Mouse (Mus musculus) stomach, postnatal 0 days (tissue): ENCODE measurements around the gene Lamp1. TPM values are rescaled to one million over a fixed set of nuclear protein-coding genes. Genes with fewer than 3 reads are reported as not detected.

Experiments used
- ATAC-seq: fragments of 200-750 bp; cut with Nextera tagmentation; 2 replicates; pipeline ENCODE4 v1.8.0; 2017; ENCODE audit not compliant: low FRiP score, low TSS enrichment
- DNase-seq: peaks from one replicate; pipeline ENCODE4 v3.0.0-alpha.2; 2016; ENCODE audit warnings: low spot score
- H3K27ac ChIP-seq: fragments of 300-500 bp; sonication (generic); replicated peaks from 2 replicates; pipeline ENCODE4 v1.5.1; 2014; ENCODE audit warnings: mild to moderate bottlenecking, control low read depth
- H3K27me3 ChIP-seq: fragments of 300-500 bp; sonication (generic); 2 replicates; pipeline ENCODE4 v1.6.1; 2014; ENCODE audit warnings: low read length; ENCODE audit not compliant: control insufficient read depth, insufficient read depth
- H3K36me3 ChIP-seq: fragments of 300-500 bp; sonication (generic); 2 replicates; pipeline ENCODE4 v1.6.1; 2014; ENCODE audit warnings: low read length, mixed read lengths; ENCODE audit not compliant: control insufficient read depth, insufficient read depth
- H3K4me1 ChIP-seq: fragments of 300-500 bp; sonication (generic); replicated peaks from 2 replicates; pipeline ENCODE4 v1.6.1; 2014; ENCODE audit warnings: antibody characterized with exemption; ENCODE audit not compliant: control insufficient read depth, insufficient read depth
- H3K4me2 ChIP-seq: fragments of 300-500 bp; sonication (generic); replicated peaks from 2 replicates; pipeline ENCODE4 v1.6.1; 2014; ENCODE audit warnings: low read depth, mild to moderate bottlenecking, control low read depth, moderate library complexity
- H3K4me3 ChIP-seq: fragments of 300-500 bp; sonication (generic); 2 replicates; pipeline ENCODE4 v1.5.1; 2014; ENCODE audit warnings: low read depth, low read length, control low read depth
- H3K9ac ChIP-seq: fragments of 300-500 bp; sonication (generic); 2 replicates; pipeline ENCODE4 v1.6.1; 2014; ENCODE audit warnings: mild to moderate bottlenecking, low read length, control low read depth, mixed read lengths
- H3K9me3 ChIP-seq: fragments of 300-500 bp; sonication (generic); 2 replicates; pipeline ENCODE4 v1.6.1; 2016; ENCODE audit warnings: low read length; ENCODE audit not compliant: control insufficient read depth
- CTCF ChIP-seq: IDR thresholded peaks from 2 replicates; pipeline ENCODE4 v1.5.1; 2016; ENCODE audit warnings: antibody characterized with exemption, low read depth, mild to moderate bottlenecking, moderate library complexity
- EP300 ChIP-seq: optimal IDR thresholded peaks from 2 replicates; pipeline ENCODE3; 2016; ENCODE audit warnings: antibody characterized with exemption
- WGBS: fragments of 180-500 bp; shearing (Covaris S2); extraction: QIAGEN DNeasy Blood & Tissue Kit; methylation state at CpG from one replicate; pipeline ENCODE4 v1.1.7; 2014; 5-methylcytosine and 5-hydroxymethylcytosine counted together
- polyA plus RNA-seq: library from polyadenylated mRNA; unstranded; fragments of >200 nt; fragmentation: Nextera tagmentation; extraction: Ambion mirVana; gene quantifications from 2 replicates; pipeline ENCODE4 v1.2.1, GENCODE M21; 2015

Gene Lamp1
- polyA plus RNA-seq, 1 experiment from 2014 or later, result 260 TPM

DNA sequence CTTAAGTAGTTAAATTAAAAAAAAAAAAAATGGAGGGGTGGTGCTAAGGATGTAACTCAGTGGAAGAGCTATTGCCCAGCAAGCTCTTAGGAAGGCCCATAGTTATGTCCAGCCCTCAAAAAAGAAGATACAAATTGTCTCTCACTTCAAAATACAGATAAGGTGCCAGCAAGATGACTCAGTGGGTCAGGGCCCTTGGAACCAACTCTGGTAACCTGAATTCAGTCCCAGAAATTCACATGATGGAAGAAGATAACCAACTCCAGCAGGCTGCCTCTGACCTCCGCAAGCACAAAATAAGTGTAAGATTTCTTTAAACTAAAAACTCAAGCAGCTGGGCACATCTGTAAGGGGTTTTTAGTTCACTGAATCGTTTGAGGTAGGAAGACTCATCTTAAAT is 10.5 kb upstream of the Lamp1 start:
- H3K9ac ChIP-seq, result no peak overlapping the region
- DNase-seq (no peak), ATAC-seq (no peak)
- H3K4me2 ChIP-seq, result no peak overlapping the region
- WGBS, result 74% methylated on average over 2 of the region's 2 CpGs
- TF ChIP-seq EP300 (no peak), CTCF (no peak)
- peaks cover 20% of the 10 kb centered on the region for H3K36me3 ChIP-seq
- H3K27me3 ChIP-seq, result no peaks in the 10 kb centered on the region
- no peak overlapping the region for H3K27ac ChIP-seq
- H3K9me3 ChIP-seq, result no peaks in the 10 kb centered on the region
- H3K4me3 ChIP-seq, result no peak overlapping the region
- no peaks in the 10 kb centered on the region for H3K4me1 ChIP-seq

DNA sequence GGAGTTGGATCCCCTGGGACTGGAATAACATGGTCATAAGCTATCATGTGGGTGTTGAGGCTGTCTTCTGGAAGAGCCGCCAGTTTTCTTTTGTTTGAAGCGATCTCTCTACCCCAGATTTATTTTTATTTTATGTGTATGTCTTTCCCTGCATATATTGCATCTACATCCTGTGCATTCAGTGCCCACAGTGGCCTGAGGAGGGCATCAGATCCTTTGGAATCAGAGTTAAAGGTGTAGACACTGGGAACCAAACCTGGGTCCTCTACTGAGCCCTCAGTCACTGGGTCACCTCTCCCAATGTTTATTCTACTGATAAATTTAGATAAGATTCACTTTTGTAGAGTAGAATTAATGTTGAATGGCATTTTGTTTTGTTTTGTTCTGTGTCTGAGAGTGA is 9.7 kb upstream of the Lamp1 start:
- Histone ChIP-seq H3K9me3 (no peaks in the 10 kb centered on the region), H3K4me3 (no peak overlapping the region), H3K27me3 (no peaks in the 10 kb centered on the region), H3K9ac (no peak overlapping the region), H3K4me2 (no peak overlapping the region), H3K27ac (no peak overlapping the region), H3K36me3 (peaks cover 18% of the 10 kb centered on the region), H3K4me1 (no peaks in the 10 kb centered on the region)
- 95% methylated on average over 2 of the region's 2 CpGs for WGBS
- DNase-seq (no peak), ATAC-seq (no peak)
- peak; percentile 38 for TF ChIP-seq CTCF
- TF ChIP-seq EP300, result no peak

DNA sequence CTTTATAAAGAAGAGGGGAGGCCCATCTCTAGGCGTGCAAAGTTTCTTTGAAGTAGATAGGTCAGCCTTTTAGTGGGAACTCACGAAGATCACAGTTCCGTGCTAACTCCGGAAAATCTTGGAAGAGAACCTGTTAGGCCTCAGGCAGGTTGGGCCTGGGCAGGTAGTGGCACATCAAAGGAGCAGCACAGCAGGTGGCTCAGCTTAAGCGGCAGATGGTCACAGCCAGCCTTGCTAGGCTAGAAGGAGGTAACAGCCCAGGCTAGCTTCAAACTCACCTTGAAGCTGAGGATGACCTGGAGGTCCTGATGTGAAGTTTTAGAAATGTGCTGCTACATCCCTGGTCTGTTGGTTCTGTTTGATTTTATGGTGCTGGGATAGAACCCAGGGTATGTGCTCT is 9.1 kb upstream of the Lamp1 start:
- Histone ChIP-seq H3K9ac (no peak overlapping the region), H3K4me1 (no peaks in the 10 kb centered on the region), H3K36me3 (peaks cover 14% of the 10 kb centered on the region), H3K27ac (no peak overlapping the region), H3K4me3 (no peak overlapping the region), H3K27me3 (no peaks in the 10 kb centered on the region), H3K4me2 (no peak overlapping the region), H3K9me3 (no peaks in the 10 kb centered on the region)
- DNase-seq (no peak), ATAC-seq (no peak)
- 48% methylated on average over 5 of the region's 5 CpGs for WGBS
- TF ChIP-seq EP300 (no peak), CTCF (no peak)

DNA sequence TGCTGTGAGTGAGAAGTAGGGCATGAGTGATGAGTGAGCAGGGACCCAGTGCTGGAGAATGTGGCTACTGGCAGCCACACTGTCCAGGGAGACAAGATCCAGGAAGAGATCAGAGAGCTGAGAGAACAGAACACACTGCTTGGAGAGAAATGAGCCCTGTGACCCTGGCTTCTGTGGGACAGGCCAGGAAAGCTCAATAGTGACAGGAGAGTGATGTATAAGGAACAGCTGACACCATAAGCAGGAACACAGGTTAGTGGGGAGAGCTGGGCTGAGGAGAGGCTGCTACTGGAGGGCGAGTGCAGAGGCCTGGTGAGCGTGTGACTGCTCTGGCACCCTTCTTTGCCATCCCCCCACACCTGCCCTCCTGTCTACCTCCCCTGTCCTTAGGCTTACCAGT is 8.0 kb upstream of the Lamp1 start:
- no peak for ATAC-seq
- WGBS, result 96% methylated on average over 2 of the region's 2 CpGs

DNA sequence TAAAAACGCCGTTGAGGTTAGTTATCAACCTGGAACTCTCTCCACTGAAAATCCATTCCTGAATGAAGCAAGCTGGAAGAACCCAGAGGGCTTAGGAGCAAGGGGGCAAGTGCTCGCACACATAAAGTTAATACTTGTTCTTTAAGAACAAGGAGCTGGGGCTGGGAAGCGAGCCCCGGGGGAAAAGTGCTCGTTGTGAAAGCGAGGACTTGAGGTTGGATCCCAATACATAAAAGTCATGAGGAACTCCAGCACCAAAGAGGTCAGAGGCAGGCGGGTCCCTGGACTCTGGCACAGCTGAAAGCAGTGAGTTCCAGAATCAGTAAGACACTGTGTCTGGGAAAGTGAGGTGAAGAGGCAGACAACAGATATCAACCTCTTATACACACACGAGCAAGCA is 4.9 kb upstream of the Lamp1 start:
- no peaks in the 10 kb centered on the region for H3K4me1 ChIP-seq
- no peak overlapping the region for H3K4me3 ChIP-seq
- ATAC-seq (no peak), DNase-seq (no peak)
- no peak overlapping the region for H3K4me2 ChIP-seq
- no peaks in the 10 kb centered on the region for H3K27me3 ChIP-seq
- 82% methylated on average over 9 of the region's 9 CpGs for WGBS
- H3K9ac ChIP-seq, result no peak overlapping the region
- H3K36me3 ChIP-seq, result no peaks in the 10 kb centered on the region; the same call in 1 of the 2 replicates
- H3K27ac ChIP-seq, result no peak overlapping the region
- no peak for TF ChIP-seq CTCF
- no peak for TF ChIP-seq EP300
- no peaks in the 10 kb centered on the region for H3K9me3 ChIP-seq

More for the DNA sequence above, 8.0 kb upstream of the Lamp1 start:
- H3K27ac ChIP-seq, result no peak overlapping the region
- no peaks in the 10 kb centered on the region for H3K4me1 ChIP-seq
- no peaks in the 10 kb centered on the region for H3K27me3 ChIP-seq
- no peak overlapping the region for H3K9ac ChIP-seq
- no peak overlapping the region for H3K4me3 ChIP-seq
- H3K9me3 ChIP-seq, result no peaks in the 10 kb centered on the region
- no peak for DNase-seq
- peaks cover 7% of the 10 kb centered on the region for H3K36me3 ChIP-seq
- TF ChIP-seq EP300 (no peak), CTCF (no peak)
- H3K4me2 ChIP-seq, result no peak overlapping the region

DNA sequence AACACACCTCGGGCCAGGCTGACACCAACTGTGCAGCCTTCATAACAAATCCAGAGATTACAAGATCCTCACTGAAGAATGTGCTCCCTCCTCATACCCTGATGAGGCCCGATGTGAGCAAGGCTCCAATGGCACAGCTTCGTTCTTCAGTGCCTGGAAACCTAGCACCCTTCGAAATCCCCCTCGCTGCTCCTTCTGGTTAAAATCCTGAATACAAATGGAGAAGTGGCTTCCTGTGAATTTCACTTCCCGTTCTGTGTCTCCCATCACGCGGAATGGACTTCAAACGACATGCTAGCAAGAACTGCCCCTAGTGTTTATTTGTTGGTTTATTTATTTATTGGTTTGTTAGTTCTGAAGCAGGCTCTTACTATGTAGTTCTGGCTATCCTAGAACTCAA is 3.6 kb upstream of the Lamp1 start:
- ATAC-seq, result no peak
- H3K4me1 ChIP-seq, result peaks cover 3% of the 10 kb centered on the region
- WGBS, result 67% methylated on average over 9 of the region's 9 CpGs

More for the DNA sequence above, 3.6 kb upstream of the Lamp1 start:
- Histone ChIP-seq H3K9me3 (no peaks in the 10 kb centered on the region), H3K36me3 (no peaks in the 10 kb centered on the region), H3K27me3 (no peaks in the 10 kb centered on the region), H3K4me2 (no peak overlapping the region), H3K9ac (no peak overlapping the region), H3K27ac (no peak overlapping the region), H3K4me3 (no peak overlapping the region)
- no peak for DNase-seq
- TF ChIP-seq EP300, result no peak
- no peak for TF ChIP-seq CTCF
